Mouse (Mus musculus): ENCODE results near the gene Tbcd.
"Not testable (repeated sequence)": the region's sequence is repeated elsewhere in the genome, so short reads cannot be mapped to it uniquely, and the experiment has no call there.

The Tbcd gene

DNA sequence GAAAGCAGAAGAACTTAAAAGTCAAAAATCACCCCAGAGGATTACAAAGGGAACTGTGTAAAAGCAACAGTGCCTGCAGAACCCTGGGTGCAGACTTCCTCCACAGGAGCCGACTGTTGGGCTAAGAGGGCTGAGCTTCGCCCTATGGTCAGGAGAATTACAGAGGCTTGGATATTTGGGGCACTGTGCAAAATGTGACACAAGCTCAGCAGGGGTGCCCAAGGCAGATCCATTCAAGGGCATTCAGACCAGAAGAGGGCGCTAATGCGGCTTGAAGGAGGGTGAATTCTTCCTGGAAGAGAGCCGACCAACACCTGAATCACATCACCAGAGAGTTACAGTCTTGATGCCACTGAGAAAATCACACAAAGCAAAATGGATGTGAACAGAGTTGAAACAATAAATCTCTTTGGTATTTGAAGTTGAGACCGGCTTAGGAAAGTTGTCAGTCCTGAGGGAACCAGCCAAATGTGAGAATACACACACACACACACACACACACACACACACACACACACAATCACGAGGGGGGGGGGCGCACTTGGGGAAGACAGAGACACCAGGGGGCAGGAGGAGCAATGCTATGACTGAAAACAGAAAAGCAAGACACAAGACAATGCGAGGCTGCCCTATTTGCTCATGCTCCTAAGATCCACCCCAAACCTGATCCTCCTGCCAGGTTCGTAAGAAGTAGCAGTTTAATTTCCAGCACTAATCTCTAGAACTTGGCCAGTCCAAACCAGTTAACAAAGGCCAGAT, 201.0 kb downstream of the Tbcd start:
- DNase-seq (ENCODE audit: low read depth), result peak; percentile 82

DNA sequence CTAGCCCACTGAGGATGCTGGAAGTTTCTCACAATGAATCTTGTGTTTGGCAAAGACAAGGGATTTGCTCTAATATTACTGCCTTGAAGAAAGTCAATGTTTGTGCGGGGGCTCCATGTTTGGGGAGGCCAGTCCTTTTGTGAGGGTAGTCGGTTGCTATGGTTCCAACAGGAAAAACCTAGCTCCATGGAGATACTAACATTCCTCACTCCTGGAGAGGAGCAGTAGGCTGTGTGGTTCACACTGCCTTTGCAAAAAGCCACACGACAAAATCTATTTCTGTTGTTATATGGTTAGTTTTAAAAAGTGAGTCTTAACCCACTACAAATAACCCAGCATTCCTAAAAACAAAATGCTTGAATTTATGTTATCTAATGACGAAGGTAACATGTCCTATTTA, 201.9 kb downstream of the Tbcd start:
- DNase-seq (ENCODE audit: low read depth), result no peak

DNA sequence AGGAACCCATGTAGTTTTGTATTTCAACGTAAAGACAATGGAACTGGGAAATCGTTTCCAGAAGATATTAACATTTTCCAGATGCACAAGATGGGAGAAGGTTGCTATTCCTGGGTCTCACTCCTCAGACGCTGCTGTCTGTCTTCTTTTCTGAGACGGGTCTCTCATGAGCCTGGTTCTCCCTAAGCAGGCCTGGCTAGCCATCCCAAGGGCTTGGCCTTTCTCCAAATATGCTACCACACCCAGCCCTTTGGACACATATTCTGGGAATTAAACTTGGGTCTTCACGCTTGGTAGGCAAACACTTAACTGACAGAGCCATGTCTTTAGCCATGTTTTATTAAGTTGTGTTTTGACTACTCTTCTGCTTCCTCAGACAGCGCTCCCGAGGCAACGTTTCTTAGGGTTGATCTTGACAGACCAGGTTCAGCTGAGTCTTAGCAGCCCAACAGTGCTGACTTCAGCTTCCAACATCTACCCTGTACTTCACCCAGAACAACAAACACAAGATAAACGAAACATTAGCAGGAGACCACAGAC, 202.7 kb downstream of the Tbcd start:
- DNase-seq (ENCODE audit: low read depth), result no peak

DNA sequence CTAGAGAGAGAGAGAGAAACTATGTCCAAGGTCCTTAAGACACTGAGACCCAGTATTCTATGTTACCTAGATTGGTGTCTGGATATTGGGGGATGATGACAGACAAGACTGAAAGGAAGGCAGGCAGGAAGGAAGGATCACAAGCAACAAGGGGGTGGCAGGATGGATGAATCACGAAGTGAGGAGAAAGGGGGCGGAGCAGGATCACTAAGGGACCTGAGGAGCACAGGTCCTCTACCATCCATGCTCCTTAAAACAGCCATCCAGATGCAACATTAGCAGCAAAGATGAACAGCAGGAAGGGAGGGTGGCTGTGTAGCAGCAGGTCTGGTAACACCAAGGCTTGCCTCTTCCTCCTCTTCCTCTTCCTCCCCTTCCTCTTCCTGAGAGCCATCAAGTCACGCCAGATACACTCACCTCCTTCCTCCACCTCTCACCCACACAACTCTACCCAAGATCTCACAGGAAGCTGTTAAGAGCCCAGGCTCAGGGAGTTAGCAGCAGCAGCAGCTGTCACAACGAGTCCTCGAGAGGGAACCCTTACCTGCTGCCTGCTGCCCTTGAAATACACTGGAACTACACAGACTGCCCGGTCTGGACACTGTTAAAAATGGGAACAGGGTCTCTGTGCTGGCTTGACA, 203.5 kb downstream of the Tbcd start:
- DNase-seq (ENCODE audit: low read depth), result peak; percentile 53

DNA sequence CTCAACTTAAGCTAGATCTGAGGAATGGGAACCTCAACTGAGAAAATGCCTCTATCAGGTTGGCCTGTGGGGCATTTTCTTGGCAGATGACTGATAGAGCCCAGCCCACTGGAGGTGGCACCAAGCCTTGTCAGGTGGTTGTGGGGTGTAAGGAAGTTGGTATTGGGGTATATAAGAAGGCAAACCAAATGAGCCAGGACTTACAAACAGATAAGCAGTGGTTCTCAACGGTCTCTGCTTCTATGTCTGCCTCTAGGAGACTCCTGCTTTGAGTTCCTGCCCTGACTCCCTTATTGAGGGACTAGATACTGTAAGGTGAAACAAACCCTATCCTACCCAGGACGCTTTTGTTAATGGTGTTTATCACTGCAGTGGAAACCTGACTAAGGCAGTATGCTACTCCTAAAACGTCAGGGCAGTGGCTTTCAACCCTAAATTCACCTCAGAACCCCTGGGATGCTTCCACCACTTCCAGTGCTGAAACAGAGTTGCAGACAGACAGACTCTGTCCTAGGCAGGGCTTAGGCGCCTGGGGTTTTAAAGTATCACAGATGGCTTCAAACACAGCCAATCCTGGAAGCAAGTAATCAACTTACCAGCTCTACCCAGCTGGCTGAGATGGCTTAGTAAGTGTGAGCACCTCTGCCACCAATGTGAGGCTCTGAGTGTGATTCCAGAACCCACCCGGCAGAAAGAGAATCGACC, 204.2 kb downstream of the Tbcd start:
- no peak for DNase-seq (ENCODE audit: low read depth)

DNA sequence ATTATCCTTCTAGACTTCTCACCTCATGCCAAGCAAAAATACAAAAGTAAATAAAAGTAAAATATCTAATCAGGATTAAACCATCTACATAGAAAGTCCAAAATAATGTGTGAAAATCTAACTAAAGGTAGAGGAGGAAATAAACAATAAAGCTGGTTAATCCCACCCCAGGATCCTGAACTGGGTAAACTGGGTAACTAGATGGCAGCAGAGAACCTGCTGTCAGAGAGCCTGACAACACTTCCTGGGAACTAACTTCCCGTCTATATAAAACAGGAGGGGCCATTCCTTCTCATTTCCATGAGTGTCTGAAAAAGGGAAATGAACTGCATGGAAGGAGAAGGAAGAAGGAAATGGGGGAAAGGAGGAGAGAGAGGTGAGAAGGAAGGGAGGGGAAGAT, 206.4 kb downstream of the Tbcd start:
- DNase-seq (ENCODE audit: low read depth), result no peak

DNA sequence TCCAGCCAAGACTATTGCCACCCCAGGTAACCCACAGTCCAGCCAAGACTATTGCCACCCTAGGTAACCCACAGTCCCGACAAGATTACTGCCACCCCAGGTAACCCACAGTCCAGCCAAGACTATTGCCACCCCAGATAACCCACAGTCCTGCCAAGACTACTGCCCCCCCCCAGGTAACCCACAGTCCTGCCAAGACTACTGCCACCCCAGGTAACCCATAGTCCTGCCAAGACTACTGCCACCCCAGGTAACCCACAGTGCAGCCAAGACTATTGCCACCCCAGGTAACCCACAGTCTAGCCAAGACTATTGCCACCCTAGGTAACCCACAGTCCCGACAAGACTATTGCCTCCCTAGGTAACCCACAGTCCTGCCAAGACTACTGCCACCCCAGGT, 208.9 kb downstream of the Tbcd start:
- not testable (repeated sequence) for DNase-seq (ENCODE audit: low read depth)

DNA sequence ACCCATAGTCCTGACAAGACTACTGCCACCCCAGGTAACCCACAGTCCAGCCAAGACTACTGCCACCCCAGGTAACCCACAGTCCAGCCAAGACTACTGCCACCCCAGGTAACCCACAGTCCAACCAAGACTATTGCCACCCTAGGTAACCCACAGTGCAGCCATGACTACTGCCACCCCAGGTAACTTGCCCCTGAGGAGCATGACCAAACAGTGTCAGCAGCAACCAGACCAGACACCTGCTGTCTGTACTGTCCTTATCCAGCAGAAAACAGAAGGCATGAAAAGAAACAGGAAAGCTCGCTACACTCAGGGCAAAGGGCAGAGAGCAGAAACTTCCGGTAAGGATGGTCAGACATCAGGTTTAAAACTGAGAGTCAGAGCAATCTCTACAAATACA, 209.4 kb downstream of the Tbcd start:
- DNase-seq (ENCODE audit: low read depth), result no peak

Data from naive thymus-derived CD4-positive, alpha-beta T cell, adult 2 months (primary cell).